Mouse (Mus musculus): Measurements from ENCODE around the gene Gm6710. TPM values are rescaled to one million over a fixed set of nuclear protein-coding genes. Genes with fewer than 3 reads are reported as not detected.
"Not testable (repeated sequence)": the region's sequence is repeated elsewhere in the genome, so short reads cannot be mapped to it uniquely, and the experiment has no call there.

Gm6710 gene
- polyA plus RNA-seq (2012; rRNA removed), result 0.21 and 0.77 TPM in 2 replicates

GRCm38 (mm10) chr2:175869024-175869423, at the start of gene Gm6710:
Gm6710 (plus strand) TSS chr2:175869219.
- H3K27ac ChIP-seq (ENCODE audit: control insufficient read depth, insufficient read depth, low read depth, low read length); H3K4me1 ChIP-seq (ENCODE audit: control insufficient read depth, insufficient read depth, low read length); H3K27me3 ChIP-seq (ENCODE audit: control insufficient read depth, insufficient read depth, low read length); H3K36me3 ChIP-seq (ENCODE audit: control insufficient read depth, insufficient read depth, low read length); H3K4me3 ChIP-seq (ENCODE audit: control insufficient read depth, low read depth, low read length): not testable (repeated sequence)

Other genes with a start within 250 kb of the Gm6710 start
- not detected in 2 replicates for gene Gm11007, start 225.2 kb upstream of the Gm6710 start, polyA plus RNA-seq (2012; rRNA removed)
- gene Zfp969, start 165.6 kb upstream of the Gm6710 start, polyA plus RNA-seq (2012; rRNA removed), result not detected in 2 replicates
- not detected in 2 replicates for gene Gm2007, start 127.7 kb upstream of the Gm6710 start, polyA plus RNA-seq (2012; rRNA removed)
- 0.17 and 0.32 TPM in 2 replicates for gene Gm14288, start 68.1 kb upstream of the Gm6710 start, polyA plus RNA-seq (2012; rRNA removed)
- gene Zfp966, start 61.9 kb downstream of the Gm6710 start, polyA plus RNA-seq (2012; rRNA removed), result 0.16 TPM in 2 replicates
- not detected in 2 replicates for gene Gm2026, start 96.1 kb downstream of the Gm6710 start, polyA plus RNA-seq (2012; rRNA removed)

Measured in testis, adult 2 months (tissue).